Mouse (Mus musculus) CD8-positive naive resting alpha-beta T cell, adult 57 days (primary cell): ENCODE data around the gene Tepp. TPM values are rescaled to one million over a fixed set of nuclear protein-coding genes. Genes with fewer than 3 reads are reported as not detected.

ENCODE experiments used
- total RNA-seq: library from RNA; stranded (reverse); gene quantifications from one replicate; pipeline ENCODE4 v1.2.4, GENCODE M21; 2023

Gene Tepp
- total RNA-seq = not detected

GRCm38 (mm10) chr8:95310342-95310970 is at the start of gene Tepp:
TSS of gene Tepp (plus strand) at chr8:95310566.

GRCm38 (mm10) chr8:95306431-95306830 is 3.9 kb upstream of the Tepp start, which contains the start of gene Cngb1:
TSS of gene Cngb1 (minus strand) at chr8:95306585.

GRCm38 (mm10) chr8:95331720-95332436 is 21.5 kb downstream of the Tepp start, which contains the start of the genes Zfp319 and Usb1:
TSS of gene Zfp319 (minus strand) at chr8:95331950.
TSS of gene Usb1 (plus strand) at chr8:95332284.

GRCm38 (mm10) chr8:95352151-95352870 is 41.9 kb downstream of the Tepp start, which contains the start of gene Mmp15:
TSS of gene Mmp15 (plus strand) at chr8:95352268.

Other genes with a start within 250 kb of the Tepp start
- gene Katnb1, start 229.4 kb upstream of the Tepp start, total RNA-seq = 17.4 TPM
- gene Kifc3, start 107.8 kb upstream of the Tepp start, total RNA-seq = 9.9 TPM
- not detected for gene Cngb1, start 4.0 kb upstream of the Tepp start, total RNA-seq
- gene Zfp319, start 21.4 kb downstream of the Tepp start, total RNA-seq = 16.7 TPM
- gene Usb1, start 21.7 kb downstream of the Tepp start, total RNA-seq = 43.0 TPM
- 1.1 TPM for gene Mmp15, start 41.7 kb downstream of the Tepp start, total RNA-seq
- gene Cfap20, start 124.3 kb downstream of the Tepp start, total RNA-seq = 49.7 TPM
- 74.6 TPM for gene Csnk2a2, start 179.5 kb downstream of the Tepp start, total RNA-seq
- gene Ccdc113, start 223.5 kb downstream of the Tepp start, total RNA-seq = not detected